Mouse (Mus musculus): ENCODE results near the gene Pdia4.
"Not testable (repeated sequence)": the region's sequence is repeated elsewhere in the genome, so short reads cannot be mapped to it uniquely, and the experiment has no call there.

The Pdia4 gene

DNA sequence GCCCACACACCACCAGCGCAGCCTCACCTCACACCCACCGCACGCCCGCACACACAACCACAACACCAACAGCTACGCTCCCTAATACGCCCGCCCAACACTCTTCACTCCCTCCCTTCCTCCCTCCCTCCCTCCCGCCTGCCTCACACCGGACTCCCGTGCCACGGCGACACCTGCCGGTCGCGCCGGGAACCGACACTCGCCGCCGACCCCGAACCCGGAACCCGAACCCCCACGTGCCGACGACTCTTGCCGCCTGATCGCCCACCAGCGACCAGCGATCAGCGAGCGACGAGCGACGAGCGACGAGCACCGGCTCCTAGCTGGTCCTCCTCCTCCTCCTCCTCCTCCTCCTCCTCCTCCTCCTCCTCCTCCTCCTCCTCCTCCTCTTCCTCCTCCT lies 55.4 kb downstream of the Pdia4 start:
- peak; percentile 67 for DNase-seq

DNA sequence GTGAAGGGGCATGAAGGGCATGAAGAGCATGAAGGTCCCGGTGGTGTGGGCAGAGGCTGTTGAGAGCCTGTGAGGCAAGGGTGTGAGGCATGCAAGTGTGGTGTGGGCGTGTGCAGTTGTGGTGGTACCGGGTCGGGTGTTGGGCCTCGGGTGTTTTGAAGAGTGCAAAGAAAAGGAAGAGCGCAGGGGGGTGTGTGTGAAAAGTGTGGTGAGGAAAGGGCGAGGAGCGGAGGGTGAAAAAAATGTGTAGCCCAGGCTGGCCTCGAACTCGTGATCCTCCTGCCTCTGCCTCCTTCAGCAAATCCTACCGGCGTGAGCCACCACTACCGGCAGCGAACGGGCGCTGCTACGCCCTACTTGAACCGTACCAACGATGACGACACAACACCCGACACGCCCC lies 55.8 kb downstream of the Pdia4 start:
- peak; percentile 5 for DNase-seq

DNA sequence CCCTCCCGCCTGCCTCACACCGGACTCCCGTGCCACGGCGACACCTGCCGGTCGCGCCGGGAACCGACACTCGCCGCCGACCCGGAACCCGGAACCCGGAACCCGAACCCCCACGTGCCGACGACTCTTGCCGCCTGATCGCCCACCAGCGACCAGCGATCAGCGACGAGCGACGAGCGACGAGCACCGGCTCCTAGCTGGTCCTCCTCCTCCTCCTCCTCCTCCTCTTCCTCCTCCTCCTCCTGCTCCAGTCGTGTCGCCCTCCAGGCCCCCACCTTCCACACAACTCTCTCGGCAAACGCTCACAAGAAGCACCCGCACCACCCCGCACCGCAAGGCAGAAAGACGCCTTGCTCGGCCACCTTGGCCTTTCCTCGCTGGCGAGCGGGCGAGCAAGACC lies 60.1 kb downstream of the Pdia4 start:
- DNase-seq = not testable (repeated sequence)

DNA sequence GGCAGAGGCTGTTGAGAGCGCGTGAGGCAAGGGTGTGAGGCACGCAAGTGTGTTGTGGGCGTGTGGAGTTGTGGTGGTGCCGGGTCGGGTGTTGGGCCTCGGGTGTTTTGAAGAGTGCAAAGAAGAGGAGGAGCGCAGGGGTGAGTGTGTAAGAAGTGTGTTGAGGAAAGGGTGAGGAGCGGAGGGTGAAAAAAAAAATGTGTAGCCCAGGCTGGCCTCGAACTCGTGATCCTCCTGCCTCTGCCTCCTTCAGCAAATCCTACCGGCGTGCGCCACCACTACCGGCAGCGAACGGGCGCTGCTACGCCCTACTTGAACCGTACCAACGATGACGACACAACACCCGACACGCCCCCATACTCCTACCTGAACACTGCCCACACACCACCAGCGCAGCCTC lies 64.9 kb downstream of the Pdia4 start:
- DNase-seq = peak; percentile 94

DNA sequence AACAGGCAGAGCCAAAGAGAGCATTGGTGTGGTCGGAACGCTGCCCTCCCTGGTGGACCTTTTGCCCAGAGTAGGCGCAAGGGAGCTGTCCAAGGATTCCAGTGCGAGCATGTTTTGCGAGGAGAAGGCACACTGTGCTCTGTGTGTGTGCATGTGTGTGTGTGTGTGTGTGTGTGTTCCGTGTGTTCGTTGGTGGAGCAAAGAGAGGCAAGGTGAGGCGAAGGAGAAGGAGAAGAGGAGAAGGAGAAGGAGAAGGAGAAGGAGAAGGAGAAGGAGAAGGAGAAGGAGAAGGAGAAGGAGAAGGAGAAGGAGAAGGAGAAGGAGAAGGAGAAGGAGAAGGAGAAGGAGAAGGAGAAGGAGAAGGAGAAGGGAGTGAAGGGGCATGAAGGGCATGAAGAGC lies 65.3 kb downstream of the Pdia4 start:
- DNase-seq = not testable (repeated sequence)
